Mouse (Mus musculus): ENCODE measurements at regions not wholly inside any gene's neighbourhood (a gene's known extent, or its start where the extent isn't known, plus 50 kb on each side); places are given as distances from the start of the nearest gene placed in this dataset.

GRCm38 (mm10) chr2:144135586-144135985, 102.7 kb downstream of the Banf2 start:
- Histone ChIP-seq H3K4me1 (ENCODE audit: insufficient read depth, low read length) (no peaks in the 10 kb centered on the region), H3K9me3 (ENCODE audit: low read length) (no peaks in the 10 kb centered on the region), H3K9ac (replicated peaks; ENCODE audit: low read length) (no peak overlapping the region), H3K27ac (no peak overlapping the region), H3K4me3 (ENCODE audit: low read length) (no peak overlapping the region), H3K27me3 (ENCODE audit: insufficient read depth, low read length) (no peaks in the 10 kb centered on the region), H3K4me2 (ENCODE audit: low read depth, low read length) (no peak overlapping the region), H3K36me3 (ENCODE audit: insufficient read depth, low read length) (no peaks in the 10 kb centered on the region)
- ATAC-seq (no peak), DNase-seq (ENCODE audit: low spot score) (no peak)
- no peak for TF ChIP-seq CTCF (IDR thresholded peaks at IDR 0.05; ENCODE audit: low read depth)
- WGBS, result 83% methylated on average over 1 of the region's 1 CpGs

- Histone ChIP-seq H3K4me3 (ENCODE audit: low read length) (no peak overlapping the region), H3K27ac (no peak overlapping the region), H3K4me2 (ENCODE audit: low read depth, low read length) (no peak overlapping the region), H3K36me3 (ENCODE audit: insufficient read depth, low read length) (no peaks in the 10 kb centered on the region), H3K9me3 (ENCODE audit: low read length) (no peaks in the 10 kb centered on the region), H3K4me1 (ENCODE audit: insufficient read depth, low read length) (no peaks in the 10 kb centered on the region), H3K27me3 (ENCODE audit: insufficient read depth, low read length) (no peaks in the 10 kb centered on the region), H3K9ac (replicated peaks; ENCODE audit: low read length) (no peak overlapping the region)
- TF ChIP-seq CTCF (IDR thresholded peaks at IDR 0.05; ENCODE audit: low read depth), result no peak
- no peak for ATAC-seq
- 81% methylated on average over 9 of the region's 9 CpGs for WGBS
- no peak for DNase-seq (ENCODE audit: low spot score)
These were observed 110.9 kb downstream of the Banf2 start for GRCm38 (mm10) chr2:144143620-144144384.

GRCm38 (mm10) chr2:144144486-144145136, 111.8 kb downstream of the Banf2 start:
- H3K4me3 ChIP-seq (ENCODE audit: low read length), result no peak overlapping the region
- H3K27me3 ChIP-seq (ENCODE audit: insufficient read depth, low read length), result no peaks in the 10 kb centered on the region
- H3K9ac ChIP-seq (replicated peaks; ENCODE audit: low read length), result no peak overlapping the region
- no peak overlapping the region for H3K4me2 ChIP-seq (ENCODE audit: low read depth, low read length)
- no peak for TF ChIP-seq CTCF (IDR thresholded peaks at IDR 0.05; ENCODE audit: low read depth)
- H3K9me3 ChIP-seq (ENCODE audit: low read length), result no peaks in the 10 kb centered on the region
- no peaks in the 10 kb centered on the region for H3K36me3 ChIP-seq (ENCODE audit: insufficient read depth, low read length)
- 80% methylated on average over 5 of the region's 5 CpGs for WGBS
- no peaks in the 10 kb centered on the region for H3K4me1 ChIP-seq (ENCODE audit: insufficient read depth, low read length)
- ATAC-seq, result no peak
- H3K27ac ChIP-seq, result no peak overlapping the region
- no peak for DNase-seq (ENCODE audit: low spot score)

- Histone ChIP-seq H3K4me3 (ENCODE audit: low read length) (no peak overlapping the region), H3K36me3 (ENCODE audit: insufficient read depth, low read length) (no peaks in the 10 kb centered on the region), H3K4me1 (ENCODE audit: insufficient read depth, low read length) (0 out of 2 replicates have a peak, but pooled peaks cover 5% of the 10 kb centered on the region), H3K9me3 (ENCODE audit: low read length) (no peaks in the 10 kb centered on the region), H3K4me2 (ENCODE audit: low read depth, low read length) (no peak overlapping the region), H3K27me3 (ENCODE audit: insufficient read depth, low read length) (no peaks in the 10 kb centered on the region), H3K9ac (replicated peaks; ENCODE audit: low read length) (no peak overlapping the region), H3K27ac (no peak overlapping the region)
- WGBS, result 45% methylated on average over 7 of the region's 7 CpGs
- no peak for TF ChIP-seq CTCF (IDR thresholded peaks at IDR 0.05; ENCODE audit: low read depth)
- DNase-seq (ENCODE audit: low spot score), result no peak
- ATAC-seq, result no peak
These were observed 113.8 kb upstream of the Mgme1 start for GRCm38 (mm10) chr2:144156456-144157211.

GRCm38 (mm10) chr2:144157343-144157742, 113.1 kb upstream of the Mgme1 start:
- 21% methylated on average over 2 of the region's 2 CpGs for WGBS
- Histone ChIP-seq H3K4me1 (ENCODE audit: insufficient read depth, low read length) (0 out of 2 replicates have a peak, but pooled peaks cover 5% of the 10 kb centered on the region), H3K27ac (no peak overlapping the region), H3K9ac (replicated peaks; ENCODE audit: low read length) (no peak overlapping the region), H3K4me2 (ENCODE audit: low read depth, low read length) (no peak overlapping the region), H3K4me3 (ENCODE audit: low read length) (no peak overlapping the region), H3K9me3 (ENCODE audit: low read length) (no peaks in the 10 kb centered on the region), H3K27me3 (ENCODE audit: insufficient read depth, low read length) (no peaks in the 10 kb centered on the region), H3K36me3 (ENCODE audit: insufficient read depth, low read length) (no peaks in the 10 kb centered on the region)
- DNase-seq (ENCODE audit: low spot score) (no peak), ATAC-seq (no peak)
- TF ChIP-seq CTCF (IDR thresholded peaks at IDR 0.05; ENCODE audit: low read depth), result no peak

GRCm38 (mm10) chr2:144158256-144158655, 112.2 kb upstream of the Mgme1 start:
- Histone ChIP-seq H3K9ac (replicated peaks; ENCODE audit: low read length) (no peak overlapping the region), H3K4me3 (ENCODE audit: low read length) (no peak overlapping the region), H3K27ac (no peak overlapping the region), H3K9me3 (ENCODE audit: low read length) (no peaks in the 10 kb centered on the region), H3K36me3 (ENCODE audit: insufficient read depth, low read length) (no peaks in the 10 kb centered on the region), H3K4me1 (ENCODE audit: insufficient read depth, low read length) (0 out of 2 replicates have a peak, but pooled peaks cover 5% of the 10 kb centered on the region), H3K27me3 (ENCODE audit: insufficient read depth, low read length) (no peaks in the 10 kb centered on the region), H3K4me2 (ENCODE audit: low read depth, low read length) (no peak overlapping the region)
- TF ChIP-seq CTCF (IDR thresholded peaks at IDR 0.05; ENCODE audit: low read depth), result no peak
- no peak for DNase-seq (ENCODE audit: low spot score)
- 53% methylated on average over 8 of the region's 8 CpGs for WGBS
- ATAC-seq, result no peak
